Mouse (Mus musculus) G1E (cell line): ENCODE results near the gene Orm2.

Source experiments
- CTCF ChIP-seq: IDR thresholded peaks from 2 replicates; pipeline ENCODE4 v1.5.1; 2012; ENCODE audit warnings: low read depth, low read length, inconsistent platforms, mixed read lengths
- GATA1 ChIP-seq: IDR thresholded peaks from 2 replicates; pipeline ENCODE4 v1.6.1; 2012; ENCODE audit warnings: borderline replicate concordance, low read length, inconsistent platforms, mixed read lengths
- GATA2 ChIP-seq: IDR thresholded peaks from 2 replicates; pipeline ENCODE4 v1.6.1; 2012; ENCODE audit warnings: low read depth, low read length, inconsistent platforms, borderline replicate concordance
- POLR2AphosphoS5 ChIP-seq: IDR thresholded peaks from 2 replicates; pipeline ENCODE4 v1.6.1; 2012; ENCODE audit warnings: low read depth, low read length, inconsistent platforms; ENCODE audit not compliant: insufficient replicate concordance
- TAL1 ChIP-seq: conservative IDR thresholded peaks from 2 replicates; pipeline ENCODE4 v1.6.1; 2012; ENCODE audit warnings: low read depth, low read length, inconsistent platforms, mixed read lengths

- TF ChIP-seq CTCF = no peak
- TF ChIP-seq GATA1 = no peak
- no peak for TF ChIP-seq POLR2AphosphoS5
- no peak for TF ChIP-seq TAL1
- TF ChIP-seq GATA2 = no peak
Measured at GRCm38 (mm10) chr4:63384262-63384661, 22.0 kb downstream of the Orm2 start.
